Mouse (Mus musculus): ENCODE data around the gene Stpg3. TPM values are rescaled to one million over a fixed set of nuclear protein-coding genes. Genes with fewer than 3 reads are reported as not detected.

Gene Stpg3
- polyA plus RNA-seq, 1 experiment from 2014 or later: not detected

GRCm38 (mm10) chr2:25203631-25204214, 10.7 kb downstream of the Stpg3 start:
- Histone ChIP-seq H3K9me3 (no peaks in the 10 kb centered on the region), H3K36me3 (peaks cover 96% of the 10 kb centered on the region), H3K4me3 (replicated peaks) (no peak overlapping the region), H3K9ac (replicated peaks) (no peak overlapping the region), H3K27me3 (no peaks in the 10 kb centered on the region), H3K27ac (no peak overlapping the region), H3K4me2 (no peak overlapping the region), H3K4me1 (replicated peaks) (no peaks in the 10 kb centered on the region)
- WGBS: 68% methylated on average over 4 of the region's 4 CpGs
- ATAC-seq (ENCODE audit: insufficient number of reproducible peaks, insufficient read depth, low FRiP score, low TSS enrichment, low read depth): no peak

- Histone ChIP-seq H3K9ac (replicated peaks) (no peak overlapping the region), H3K27ac (no peak overlapping the region), H3K4me1 (replicated peaks) (peaks cover 15% of the 10 kb centered on the region), H3K4me2 (no peak overlapping the region), H3K9me3 (no peaks in the 10 kb centered on the region), H3K27me3 (peaks cover 17% of the 10 kb centered on the region), H3K4me3 (replicated peaks) (no peak overlapping the region), H3K36me3 (peaks cover 70% of the 10 kb centered on the region)
- no peak for ATAC-seq (ENCODE audit: insufficient number of reproducible peaks, insufficient read depth, low FRiP score, low TSS enrichment, low read depth)
- 96% methylated on average over 2 of the region's 2 CpGs for WGBS
Observed at GRCm38 (mm10) chr2:25200631-25201030, 13.8 kb downstream of the Stpg3 start.

GRCm38 (mm10) chr2:25197946-25198345, 16.5 kb downstream of the Stpg3 start:
- Histone ChIP-seq H3K4me1 (replicated peaks) (peaks cover 28% of the 10 kb centered on the region), H3K27ac (no peak overlapping the region), H3K36me3 (peaks cover 43% of the 10 kb centered on the region), H3K27me3 (peaks cover 37% of the 10 kb centered on the region), H3K4me3 (replicated peaks) (no peak overlapping the region), H3K9me3 (no peaks in the 10 kb centered on the region), H3K9ac (replicated peaks) (no peak overlapping the region), H3K4me2 (no peak overlapping the region)
- ATAC-seq (ENCODE audit: insufficient number of reproducible peaks, insufficient read depth, low FRiP score, low TSS enrichment, low read depth): no peak

- H3K4me1 ChIP-seq (replicated peaks): peaks cover 28% of the 10 kb centered on the region
- no peaks in the 10 kb centered on the region for H3K9me3 ChIP-seq
- peaks cover 37% of the 10 kb centered on the region for H3K27me3 ChIP-seq
- peaks cover 35% of the 10 kb centered on the region for H3K36me3 ChIP-seq
- H3K27ac ChIP-seq: no peak overlapping the region
- H3K4me2 ChIP-seq: peak overlapping the region; percentile 43
- no peak overlapping the region for H3K9ac ChIP-seq (replicated peaks)
- ATAC-seq (ENCODE audit: insufficient number of reproducible peaks, insufficient read depth, low FRiP score, low TSS enrichment, low read depth): no peak
- no peak overlapping the region for H3K4me3 ChIP-seq (replicated peaks)
- WGBS: 20% methylated on average over 2 of the region's 2 CpGs
Observed at GRCm38 (mm10) chr2:25197191-25197590, 17.2 kb downstream of the Stpg3 start.

GRCm38 (mm10) chr2:25196172-25196954, 18.1 kb downstream of the Stpg3 start, which contains the start of gene Tor4a:
Tor4a (minus strand) TSS chr2:25196886.
- H3K9me3 ChIP-seq: no peaks in the 10 kb centered on the region
- H3K4me1 ChIP-seq (replicated peaks): peaks cover 28% of the 10 kb centered on the region
- H3K36me3 ChIP-seq: peaks cover 27% of the 10 kb centered on the region
- H3K4me3 ChIP-seq (replicated peaks): peak within 1 kb of the TSS; percentile 29
- no peak within 1 kb of the TSS for H3K27ac ChIP-seq
- H3K4me2 ChIP-seq: peak within 1 kb of the TSS; percentile 43
- H3K27me3 ChIP-seq: peaks cover 37% of the 10 kb centered on the region
- H3K9ac ChIP-seq (replicated peaks): no peak within 1 kb of the TSS; the same call in 1 of the 2 replicates
- 9% methylated on average over 8 of the region's 8 CpGs for WGBS
- ATAC-seq (ENCODE audit: insufficient number of reproducible peaks, insufficient read depth, low FRiP score, low TSS enrichment, low read depth): no peak

- 22% methylated on average over 55 of the region's 55 CpGs for WGBS
- Histone ChIP-seq H3K9me3 (no peaks in the 10 kb centered on the region), H3K4me1 (replicated peaks) (peaks cover 28% of the 10 kb centered on the region), H3K9ac (replicated peaks) (no peak overlapping the region; the same call in 1 of the 2 replicates), H3K27me3 (peaks cover 37% of the 10 kb centered on the region), H3K4me2 (peak overlapping the region; percentile 43), H3K27ac (no peak overlapping the region), H3K36me3 (peaks cover 18% of the 10 kb centered on the region), H3K4me3 (replicated peaks) (peak overlapping the region; percentile 29)
- no peak for ATAC-seq (ENCODE audit: insufficient number of reproducible peaks, insufficient read depth, low FRiP score, low TSS enrichment, low read depth)
Observed at GRCm38 (mm10) chr2:25195211-25196156, 19.0 kb downstream of the Stpg3 start.

- 85% methylated on average over 17 of the region's 17 CpGs for WGBS
- Histone ChIP-seq H3K4me2 (no peak overlapping the region; the same call in 1 of the 2 replicates), H3K9me3 (no peaks in the 10 kb centered on the region), H3K36me3 (peaks cover 10% of the 10 kb centered on the region), H3K9ac (replicated peaks) (no peak overlapping the region), H3K27ac (no peak overlapping the region), H3K27me3 (peaks cover 37% of the 10 kb centered on the region), H3K4me1 (replicated peaks) (peaks cover 28% of the 10 kb centered on the region), H3K4me3 (replicated peaks) (peak overlapping the region; percentile 29; the same call in 1 of the 2 replicates)
- ATAC-seq (ENCODE audit: insufficient number of reproducible peaks, insufficient read depth, low FRiP score, low TSS enrichment, low read depth): no peak
Observed at GRCm38 (mm10) chr2:25194486-25195171, 19.8 kb downstream of the Stpg3 start.

GRCm38 (mm10) chr2:25194006-25194405, 20.4 kb downstream of the Stpg3 start:
- no peak for ATAC-seq (ENCODE audit: insufficient number of reproducible peaks, insufficient read depth, low FRiP score, low TSS enrichment, low read depth)
- Histone ChIP-seq H3K36me3 (peaks cover 4% of the 10 kb centered on the region; the same call in 1 of the 2 replicates), H3K4me3 (replicated peaks) (no peak overlapping the region), H3K9me3 (no peaks in the 10 kb centered on the region), H3K4me2 (no peak overlapping the region), H3K4me1 (replicated peaks) (peaks cover 28% of the 10 kb centered on the region), H3K27ac (no peak overlapping the region), H3K9ac (replicated peaks) (no peak overlapping the region), H3K27me3 (peaks cover 37% of the 10 kb centered on the region)
- 79% methylated on average over 5 of the region's 5 CpGs for WGBS

GRCm38 (mm10) chr2:25193330-25193770, 21.1 kb downstream of the Stpg3 start:
- peaks cover 37% of the 10 kb centered on the region for H3K27me3 ChIP-seq
- peak; percentile 76; the same call in 1 of the 2 replicates for ATAC-seq (ENCODE audit: insufficient number of reproducible peaks, insufficient read depth, low FRiP score, low TSS enrichment, low read depth)
- no peak overlapping the region for H3K4me2 ChIP-seq
- WGBS: 2% methylated on average over 6 of the region's 6 CpGs
- H3K27ac ChIP-seq: no peak overlapping the region
- H3K9ac ChIP-seq (replicated peaks): peak overlapping the region; percentile 19; the same call in 1 of the 2 replicates
- no peaks in the 10 kb centered on the region; the same call in 1 of the 2 replicates for H3K36me3 ChIP-seq
- peaks cover 28% of the 10 kb centered on the region for H3K4me1 ChIP-seq (replicated peaks)
- H3K9me3 ChIP-seq: no peaks in the 10 kb centered on the region
- H3K4me3 ChIP-seq (replicated peaks): no peak overlapping the region

- Histone ChIP-seq H3K36me3 (no peaks in the 10 kb centered on the region), H3K27me3 (peaks cover 35% of the 10 kb centered on the region), H3K4me1 (replicated peaks) (peaks cover 3% of the 10 kb centered on the region; the same call in 1 of the 2 replicates), H3K9ac (replicated peaks) (no peak overlapping the region), H3K27ac (no peak overlapping the region), H3K9me3 (no peaks in the 10 kb centered on the region), H3K4me2 (no peak overlapping the region), H3K4me3 (replicated peaks) (no peak overlapping the region)
- no peak for ATAC-seq (ENCODE audit: insufficient number of reproducible peaks, insufficient read depth, low FRiP score, low TSS enrichment, low read depth)
- 83% methylated on average over 6 of the region's 6 CpGs for WGBS
Observed at GRCm38 (mm10) chr2:25187841-25188240, 26.6 kb downstream of the Stpg3 start.

Data from limb, embryonic 12.5 days (tissue).